Mouse (Mus musculus): Measurements from ENCODE around the gene Olfr724. TPM values are rescaled to one million over a fixed set of nuclear protein-coding genes. Genes with fewer than 3 reads are reported as not detected.

The Olfr724 gene
- polyA plus RNA-seq (2014; fragmentation: Illumina TruSeq; extraction: RNeasy Lipid Tissue Mini Kit (QIAGEN cat#74804)) = not detected

GRCm38 (mm10) chr14:49963174-49963573 is at the start of gene Olfr724:
Olfr724 (minus strand) TSS chr14:49963274.

GRCm38 (mm10) chr14:49931687-49932086 is 31.4 kb downstream of the Olfr724 start, which contains the start of gene Olfr723:
Olfr723 (minus strand) TSS chr14:49931787.

Other genes starting within 250 kb of the Olfr724 start
- gene Armh4, start 179.9 kb downstream of the Olfr724 start, polyA plus RNA-seq (2014; fragmentation: Illumina TruSeq; extraction: RNeasy Lipid Tissue Mini Kit (QIAGEN cat#74804)) = 10.9 TPM
- not detected for gene Olfr722, start 61.3 kb downstream of the Olfr724 start, polyA plus RNA-seq (2014; fragmentation: Illumina TruSeq; extraction: RNeasy Lipid Tissue Mini Kit (QIAGEN cat#74804))
- gene Olfr723, start 31.5 kb downstream of the Olfr724 start, polyA plus RNA-seq (2014; fragmentation: Illumina TruSeq; extraction: RNeasy Lipid Tissue Mini Kit (QIAGEN cat#74804)) = not detected
- not detected for gene Olfr725, start 77.1 kb upstream of the Olfr724 start, polyA plus RNA-seq (2014; fragmentation: Illumina TruSeq; extraction: RNeasy Lipid Tissue Mini Kit (QIAGEN cat#74804))
- not detected for gene Olfr726, start 127.7 kb upstream of the Olfr724 start, polyA plus RNA-seq (2014; fragmentation: Illumina TruSeq; extraction: RNeasy Lipid Tissue Mini Kit (QIAGEN cat#74804))
- not detected for gene Olfr727, start 159.9 kb upstream of the Olfr724 start, polyA plus RNA-seq (2014; fragmentation: Illumina TruSeq; extraction: RNeasy Lipid Tissue Mini Kit (QIAGEN cat#74804))
- gene Olfr728, start 179.4 kb upstream of the Olfr724 start, polyA plus RNA-seq (2014; fragmentation: Illumina TruSeq; extraction: RNeasy Lipid Tissue Mini Kit (QIAGEN cat#74804)) = not detected
- not detected for gene Olfr729, start 189.6 kb upstream of the Olfr724 start, polyA plus RNA-seq (2014; fragmentation: Illumina TruSeq; extraction: RNeasy Lipid Tissue Mini Kit (QIAGEN cat#74804))
- gene Olfr730, start 224.9 kb upstream of the Olfr724 start, polyA plus RNA-seq (2014; fragmentation: Illumina TruSeq; extraction: RNeasy Lipid Tissue Mini Kit (QIAGEN cat#74804)) = not detected